Mouse (Mus musculus): Measurements from ENCODE around the gene Slc8a1. TPM values are rescaled to one million over a fixed set of nuclear protein-coding genes. Genes with fewer than 3 reads are reported as not detected.
A peak's percentile ranks its signal among the peaks of the same experiment; 100 is the strongest.

The Slc8a1 gene
- total and polyA plus RNA-seq, 2 experiments: 0.27 to 3.8 TPM

- TF ChIP-seq CTCF (IDR thresholded peaks at IDR 0.05; ENCODE audit: low read depth, low read length): no peak
- TF ChIP-seq POLR2A (IDR thresholded peaks at IDR 0.05; ENCODE audit: extremely low read depth, insufficient read depth, low read length): no peak
- Histone ChIP-seq H3K27ac (replicated peaks; ENCODE audit: insufficient read depth, low read depth, low read length) (no peak overlapping the region), H3K79me2 (ENCODE audit: control insufficient read depth, insufficient read depth, low read length) (no peaks in the 10 kb centered on the region), H3K9ac (ENCODE audit: low read depth, low read length) (no peak overlapping the region), H3K4me3 (ENCODE audit: insufficient read depth, low read depth, low read length) (no peak overlapping the region), H3K36me3 (ENCODE audit: control insufficient read depth, insufficient read depth, low read length) (no peaks in the 10 kb centered on the region), H3K4me1 (ENCODE audit: control insufficient read depth, insufficient read depth, low read length) (0 out of 2 replicates have a peak, but pooled peaks cover 3% of the 10 kb centered on the region), H3K27me3 (ENCODE audit: control insufficient read depth, insufficient read depth, low read length) (no peaks in the 10 kb centered on the region)
- no peak for DNase-seq (ENCODE audit: extremely low read depth, low read depth, low spot score)
- 77% methylated on average over 4 of the region's 4 CpGs for WGBS
Observed at GRCm38 (mm10) chr17:81393040-81393439, 345.1 kb downstream of the Slc8a1 start.

GRCm38 (mm10) chr17:81391478-81391877 is 346.7 kb downstream of the Slc8a1 start:
- no peak overlapping the region for H3K27ac ChIP-seq (replicated peaks; ENCODE audit: insufficient read depth, low read depth, low read length)
- H3K27me3 ChIP-seq (ENCODE audit: control insufficient read depth, insufficient read depth, low read length): no peaks in the 10 kb centered on the region
- no peak overlapping the region for H3K9ac ChIP-seq (ENCODE audit: low read depth, low read length)
- no peak overlapping the region for H3K4me3 ChIP-seq (ENCODE audit: insufficient read depth, low read depth, low read length)
- no peaks in the 10 kb centered on the region for H3K36me3 ChIP-seq (ENCODE audit: control insufficient read depth, insufficient read depth, low read length)
- H3K4me1 ChIP-seq (ENCODE audit: control insufficient read depth, insufficient read depth, low read length): peaks cover 3% of the 10 kb centered on the region; the same call in 1 of the 2 replicates
- DNase-seq (ENCODE audit: extremely low read depth, low read depth, low spot score): no peak
- WGBS: 96% methylated on average over 7 of the region's 7 CpGs
- TF ChIP-seq POLR2A (IDR thresholded peaks at IDR 0.05; ENCODE audit: extremely low read depth, insufficient read depth, low read length) (no peak), CTCF (IDR thresholded peaks at IDR 0.05; ENCODE audit: low read depth, low read length) (no peak)
- H3K79me2 ChIP-seq (ENCODE audit: control insufficient read depth, insufficient read depth, low read length): no peaks in the 10 kb centered on the region

- no peaks in the 10 kb centered on the region for H3K79me2 ChIP-seq (ENCODE audit: control insufficient read depth, insufficient read depth, low read length)
- DNase-seq (ENCODE audit: extremely low read depth, low read depth, low spot score): no peak
- H3K27me3 ChIP-seq (ENCODE audit: control insufficient read depth, insufficient read depth, low read length): no peaks in the 10 kb centered on the region
- 86% methylated on average over 3 of the region's 3 CpGs for WGBS
- H3K27ac ChIP-seq (replicated peaks; ENCODE audit: insufficient read depth, low read depth, low read length): no peak overlapping the region
- no peak for TF ChIP-seq POLR2A (IDR thresholded peaks at IDR 0.05; ENCODE audit: extremely low read depth, insufficient read depth, low read length)
- no peak for TF ChIP-seq CTCF (IDR thresholded peaks at IDR 0.05; ENCODE audit: low read depth, low read length)
- H3K4me3 ChIP-seq (ENCODE audit: insufficient read depth, low read depth, low read length): no peak overlapping the region
- H3K36me3 ChIP-seq (ENCODE audit: control insufficient read depth, insufficient read depth, low read length): no peaks in the 10 kb centered on the region
- H3K9ac ChIP-seq (ENCODE audit: low read depth, low read length): no peak overlapping the region
- H3K4me1 ChIP-seq (ENCODE audit: control insufficient read depth, insufficient read depth, low read length): peaks cover 5% of the 10 kb centered on the region
Observed at GRCm38 (mm10) chr17:81390790-81391189, 347.4 kb downstream of the Slc8a1 start.

- Histone ChIP-seq H3K4me1 (ENCODE audit: control insufficient read depth, insufficient read depth, low read length) (peaks cover 5% of the 10 kb centered on the region), H3K36me3 (ENCODE audit: control insufficient read depth, insufficient read depth, low read length) (no peaks in the 10 kb centered on the region), H3K9ac (ENCODE audit: low read depth, low read length) (no peak overlapping the region), H3K79me2 (ENCODE audit: control insufficient read depth, insufficient read depth, low read length) (no peaks in the 10 kb centered on the region), H3K27ac (replicated peaks; ENCODE audit: insufficient read depth, low read depth, low read length) (no peak overlapping the region; the same call in 1 of the 2 replicates), H3K27me3 (ENCODE audit: control insufficient read depth, insufficient read depth, low read length) (no peaks in the 10 kb centered on the region), H3K4me3 (ENCODE audit: insufficient read depth, low read depth, low read length) (no peak overlapping the region)
- WGBS: 71% methylated on average over 2 of the region's 2 CpGs
- peak; percentile 69 for DNase-seq (ENCODE audit: extremely low read depth, low read depth, low spot score)
- TF ChIP-seq CTCF (IDR thresholded peaks at IDR 0.05; ENCODE audit: low read depth, low read length): no peak
- TF ChIP-seq POLR2A (IDR thresholded peaks at IDR 0.05; ENCODE audit: extremely low read depth, insufficient read depth, low read length): no peak
Observed at GRCm38 (mm10) chr17:81386118-81386517, 352.1 kb downstream of the Slc8a1 start.

- WGBS: 62% methylated on average over 5 of the region's 5 CpGs
- Histone ChIP-seq H3K79me2 (ENCODE audit: control insufficient read depth, insufficient read depth, low read length) (no peaks in the 10 kb centered on the region), H3K27me3 (ENCODE audit: control insufficient read depth, insufficient read depth, low read length) (no peaks in the 10 kb centered on the region), H3K4me1 (ENCODE audit: control insufficient read depth, insufficient read depth, low read length) (peaks cover 5% of the 10 kb centered on the region), H3K36me3 (ENCODE audit: control insufficient read depth, insufficient read depth, low read length) (no peaks in the 10 kb centered on the region), H3K4me3 (ENCODE audit: insufficient read depth, low read depth, low read length) (no peak overlapping the region), H3K27ac (replicated peaks; ENCODE audit: insufficient read depth, low read depth, low read length) (peak overlapping the region; percentile 63), H3K9ac (ENCODE audit: low read depth, low read length) (no peak overlapping the region)
- no peak for TF ChIP-seq CTCF (IDR thresholded peaks at IDR 0.05; ENCODE audit: low read depth, low read length)
- TF ChIP-seq POLR2A (IDR thresholded peaks at IDR 0.05; ENCODE audit: extremely low read depth, insufficient read depth, low read length): no peak
- peak; percentile 95 for DNase-seq (ENCODE audit: extremely low read depth, low read depth, low spot score)
Observed at GRCm38 (mm10) chr17:81385476-81385875, 352.7 kb downstream of the Slc8a1 start.

- Histone ChIP-seq H3K27me3 (ENCODE audit: control insufficient read depth, insufficient read depth, low read length) (no peaks in the 10 kb centered on the region), H3K4me1 (ENCODE audit: control insufficient read depth, insufficient read depth, low read length) (peaks cover 2% of the 10 kb centered on the region), H3K79me2 (ENCODE audit: control insufficient read depth, insufficient read depth, low read length) (no peaks in the 10 kb centered on the region), H3K9ac (ENCODE audit: low read depth, low read length) (no peak overlapping the region), H3K4me3 (ENCODE audit: insufficient read depth, low read depth, low read length) (no peak overlapping the region), H3K36me3 (ENCODE audit: control insufficient read depth, insufficient read depth, low read length) (no peaks in the 10 kb centered on the region), H3K27ac (replicated peaks; ENCODE audit: insufficient read depth, low read depth, low read length) (no peak overlapping the region)
- peak; percentile 85 for DNase-seq (ENCODE audit: extremely low read depth, low read depth, low spot score)
- no peak for TF ChIP-seq POLR2A (IDR thresholded peaks at IDR 0.05; ENCODE audit: extremely low read depth, insufficient read depth, low read length)
- no peak for TF ChIP-seq CTCF (IDR thresholded peaks at IDR 0.05; ENCODE audit: low read depth, low read length)
- 88% methylated on average over 4 of the region's 4 CpGs for WGBS
Observed at GRCm38 (mm10) chr17:81383461-81383860, 354.7 kb downstream of the Slc8a1 start.
